Mouse (Mus musculus) CH12.LX (cell line): ENCODE results near the gene Pfkfb2.

Experiments
- CTCF ChIP-seq, 2 experiments: IDR thresholded peaks in 1 of 2; conservative IDR thresholded peaks in 1 of 2; 2 replicates each; pipeline ENCODE4 v1.5.1; 2011 to 2012; ENCODE audit warnings: low read depth in 2 of 2, low read length in 2 of 2, improper control_type of control experiment in 1 of 2, inconsistent platforms in 1 of 2, mild to moderate bottlenecking in 1 of 2, moderate library complexity in 1 of 2
- E2F4 ChIP-seq: IDR thresholded peaks from 2 replicates; pipeline ENCODE4 v1.6.1; 2011; ENCODE audit warnings: low read depth, low read length, improper control_type of control experiment; ENCODE audit not compliant: insufficient replicate concordance
- KAT2A ChIP-seq: IDR thresholded peaks from 2 replicates; pipeline ENCODE4 v1.6.1; 2012; ENCODE audit warnings: low read length, improper control_type of control experiment, inconsistent platforms; ENCODE audit not compliant: insufficient replicate concordance
- MAX ChIP-seq: IDR thresholded peaks from 2 replicates; pipeline ENCODE4 v1.6.1; 2011; ENCODE audit warnings: low read length, improper control_type of control experiment
- MAZ ChIP-seq: IDR thresholded peaks from 2 replicates; pipeline ENCODE4 v1.6.1; 2012; ENCODE audit warnings: low read depth, mild to moderate bottlenecking, inconsistent platforms, low read length, improper control_type of control experiment, moderate library complexity
- MXI1 ChIP-seq: IDR thresholded peaks from 2 replicates; pipeline ENCODE4 v1.6.1; 2011; ENCODE audit warnings: mild to moderate bottlenecking, low read depth, low read length, improper control_type of control experiment
- NELFE ChIP-seq: IDR thresholded peaks from 2 replicates; pipeline ENCODE4 v1.6.1; 2011; ENCODE audit warnings: low read depth, low read length, improper control_type of control experiment
- POLR2A ChIP-seq: IDR thresholded peaks from 2 replicates; pipeline ENCODE4 v1.6.1; 2011; ENCODE audit warnings: low read depth, mild to moderate bottlenecking, improper control_type of control experiment, low read length
- SMC3 ChIP-seq: IDR thresholded peaks from 2 replicates; pipeline ENCODE4 v1.6.1; 2011; ENCODE audit warnings: low read depth, low read length, improper control_type of control experiment
- ZC3H11A ChIP-seq: IDR thresholded peaks from 2 replicates; pipeline ENCODE4 v1.6.1; 2012; ENCODE audit warnings: low read depth, mild to moderate bottlenecking, inconsistent platforms, low read length, improper control_type of control experiment

GRCm38 (mm10) chr1:130644103-130644502, 85.0 kb downstream of the Pfkfb2 start:
- no peak for TF ChIP-seq MAZ
- no peak for TF ChIP-seq NELFE
- no peak for TF ChIP-seq SMC3
- TF ChIP-seq MAX: no peak
- no peak for TF ChIP-seq CTCF (conservative IDR thresholded peaks at IDR 0.05 in 1 of 2, IDR thresholded peaks at IDR 0.05 in 1 of 2; ENCODE audit: low read depth in 2 of 2, low read length in 2 of 2)
- TF ChIP-seq E2F4: no peak
- TF ChIP-seq ZC3H11A: no peak
- no peak for TF ChIP-seq MXI1
- no peak for TF ChIP-seq POLR2A
- TF ChIP-seq KAT2A: no peak
